Mouse (Mus musculus) kidney, adult 2 months (tissue): ENCODE data around the gene Defb43.

ENCODE experiments used
- CTCF ChIP-seq: fragments of 200-500 bp; conservative IDR thresholded peaks from 2 replicates; pipeline ENCODE4 v1.5.1; 2011; ENCODE audit warnings: low read depth, mild to moderate bottlenecking, control low read depth, low read length, moderate library complexity, mixed read lengths; ENCODE audit not compliant: insufficient read depth, insufficient read length
- POLR2A ChIP-seq: fragments of 200-500 bp; IDR thresholded peaks from one replicate; pipeline ENCODE4 v1.6.1; 2011; ENCODE audit warnings: low read depth, low read length, control low read depth

GRCm38 (mm10) chr14:62997777-62998176 is 13.8 kb upstream of the Defb43 start, which contains the start of gene Defb47:
- TF ChIP-seq POLR2A (no peak), CTCF (no peak)
